Mouse (Mus musculus) liver, embryonic 14.5 days (tissue): ENCODE results near the gene Pfdn5. TPM values are rescaled to one million over a fixed set of nuclear protein-coding genes. Genes with fewer than 3 reads are reported as not detected.

Experiments
- ATAC-seq: fragments of 200-750 bp; cut with Nextera tagmentation; 2 replicates; pipeline ENCODE4 v1.8.0; 2017; ENCODE audit warnings: moderate number of reproducible peaks, mild to moderate bottlenecking, moderate library complexity; ENCODE audit not compliant: insufficient read depth
- DNase-seq, 3 experiments: peaks; one replicate each; pipeline ENCODE4 v3.0.0-alpha.2; 2012 to 2013; ENCODE audit warnings: low read depth in 3 of 3, low spot score in 3 of 3
- H3K27ac ChIP-seq: fragments of 300-500 bp; sonication (generic); 2 replicates; pipeline ENCODE4 v1.5.1; 2014; ENCODE audit warnings: moderate library complexity, mild to moderate bottlenecking, control low read depth, inconsistent platforms
- H3K27me3 ChIP-seq: fragments of 300-500 bp; sonication (generic); 2 replicates; pipeline ENCODE4 v1.6.1; 2014; ENCODE audit warnings: mild to moderate bottlenecking, low read length, moderate library complexity; ENCODE audit not compliant: control insufficient read depth, insufficient read depth
- H3K36me3 ChIP-seq: fragments of 300-500 bp; sonication (generic); replicated peaks from 2 replicates; pipeline ENCODE4 v1.6.1; 2014; ENCODE audit warnings: low read depth; ENCODE audit not compliant: control insufficient read depth, insufficient read depth
- H3K4me1 ChIP-seq, 2 experiments: fragments of 200-500 bp in 1 of 2; fragments of 300-500 bp in 1 of 2; sonication (generic) in 1 of 2; replicated peaks; 2 replicates each; pipeline ENCODE4 v1.6.1; 2012 to 2014; ENCODE audit warnings: antibody characterized with exemption in 1 of 2, inconsistent platforms in 1 of 2, low read length in 1 of 2; ENCODE audit not compliant: control insufficient read depth in 2 of 2, insufficient read depth in 2 of 2
- H3K4me2 ChIP-seq: fragments of 300-500 bp; sonication (generic); 2 replicates; pipeline ENCODE4 v1.6.1; 2014; ENCODE audit warnings: low read depth, mild to moderate bottlenecking, control low read depth, moderate library complexity
- H3K4me3 ChIP-seq, 2 experiments: fragments of 200-500 bp in 1 of 2; fragments of 300-500 bp in 1 of 2; sonication (generic) in 1 of 2; 2 replicates each; pipeline ENCODE4 v1.5.1; 2012 to 2014; ENCODE audit warnings: low read depth in 2 of 2, low read length in 2 of 2, mild to moderate bottlenecking in 2 of 2, control low read depth in 1 of 2, inconsistent platforms in 1 of 2, moderate library complexity in 1 of 2; ENCODE audit not compliant: insufficient read depth in 1 of 2
- H3K9ac ChIP-seq: fragments of 300-500 bp; sonication (generic); replicated peaks from 2 replicates; pipeline ENCODE4 v1.6.1; 2014; ENCODE audit warnings: mild to moderate bottlenecking, control low read depth, moderate library complexity
- H3K9me3 ChIP-seq: fragments of 300-500 bp; sonication (generic); 2 replicates; pipeline ENCODE4 v1.6.1; 2016; ENCODE audit warnings: low read length, mixed read lengths; ENCODE audit not compliant: control insufficient read depth
- CTCF ChIP-seq: IDR thresholded peaks from 2 replicates; pipeline ENCODE4 v1.5.1; 2016; ENCODE audit warnings: antibody characterized with exemption, low read depth, control low read depth
- EP300 ChIP-seq: IDR thresholded peaks from 2 replicates; pipeline ENCODE4 v1.6.1; 2016; ENCODE audit warnings: antibody characterized with exemption, low read depth
- WGBS: fragments of 180-500 bp; shearing (Covaris S2); extraction: QIAGEN DNeasy Blood & Tissue Kit; methylation state at CpG from one replicate; pipeline ENCODE4 v1.1.7; 2014; ENCODE audit not compliant: insufficient replicate concordance; 5-methylcytosine and 5-hydroxymethylcytosine counted together
- polyA plus RNA-seq, 2 experiments: library from polyadenylated mRNA; depleted of rRNA in 1 of 2; stranded (reverse) in 1 of 2; unstranded in 1 of 2; fragments of >200 nt; fragmentation: Nextera tagmentation in 1 of 2; extraction: Ambion mirVana in 1 of 2; gene quantifications; 2 replicates each; pipeline versions ENCODE4 v1.2.1 to v1.2.3; 2012 to 2014

The Pfdn5 gene
- polyA plus RNA-seq, 2 experiments, result 82.2 to 156 TPM

DNA sequence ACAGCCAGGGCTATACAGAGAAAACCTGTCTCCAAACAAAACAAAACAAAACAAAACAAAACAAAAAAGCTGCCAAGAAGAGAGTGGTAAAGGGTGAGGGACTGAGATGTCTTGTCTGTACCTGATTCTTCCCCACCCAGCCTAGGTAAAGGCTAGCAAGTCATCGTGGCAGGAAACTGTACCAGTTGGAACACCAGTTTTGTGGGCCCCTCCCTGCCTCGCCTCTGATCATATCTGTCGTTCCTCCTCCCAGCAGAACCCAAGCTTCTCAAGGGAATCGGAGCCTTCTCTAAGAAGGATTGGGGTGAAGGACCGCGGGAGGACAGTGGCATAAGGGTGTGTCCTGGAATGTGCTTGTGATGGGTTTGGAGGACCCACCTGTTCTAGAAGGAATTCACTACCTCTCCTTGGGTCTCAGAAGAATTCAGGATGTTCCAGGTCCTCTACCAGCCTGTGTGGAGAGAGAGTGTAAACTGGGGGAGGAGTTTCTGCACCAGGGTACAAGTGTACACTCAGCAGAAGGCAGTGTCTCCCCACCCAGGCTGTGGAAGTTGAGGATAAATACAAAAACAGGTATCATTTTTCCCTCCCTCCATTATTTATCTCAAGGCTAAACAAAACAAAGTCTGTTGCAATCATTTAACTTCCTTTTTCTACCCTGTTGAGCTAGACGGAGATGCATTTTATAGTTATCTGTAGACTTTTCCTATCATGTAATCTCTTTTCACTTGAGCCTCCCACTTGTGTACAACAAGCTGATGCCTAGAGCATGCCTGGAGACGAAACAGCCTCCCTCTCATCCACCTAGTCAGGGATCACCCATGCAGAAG is 43.2 kb upstream of the Pfdn5 start:
- peak in 2 of 3 experiments; percentile 26 to 32 for DNase-seq
- H3K27me3 ChIP-seq, result no peaks in the 10 kb centered on the region
- WGBS, result 14% methylated on average over 8 of the region's 8 CpGs
- 0 out of 2 replicates have a peak overlapping the region, but pooled peaks have one; percentile 20 for H3K27ac ChIP-seq
- no peaks in the 10 kb centered on the region for H3K36me3 ChIP-seq
- no peak for TF ChIP-seq CTCF
- ATAC-seq, result no peak
- peaks cover 24 to 30% of the 10 kb centered on the region in 2 experiments for H3K4me1 ChIP-seq
- H3K4me3 ChIP-seq, result no peak overlapping the region
- peak overlapping the region; percentile 7; the same call in 1 of the 2 replicates for H3K4me2 ChIP-seq
- H3K9ac ChIP-seq, result no peak overlapping the region
- no peaks in the 10 kb centered on the region for H3K9me3 ChIP-seq

DNA sequence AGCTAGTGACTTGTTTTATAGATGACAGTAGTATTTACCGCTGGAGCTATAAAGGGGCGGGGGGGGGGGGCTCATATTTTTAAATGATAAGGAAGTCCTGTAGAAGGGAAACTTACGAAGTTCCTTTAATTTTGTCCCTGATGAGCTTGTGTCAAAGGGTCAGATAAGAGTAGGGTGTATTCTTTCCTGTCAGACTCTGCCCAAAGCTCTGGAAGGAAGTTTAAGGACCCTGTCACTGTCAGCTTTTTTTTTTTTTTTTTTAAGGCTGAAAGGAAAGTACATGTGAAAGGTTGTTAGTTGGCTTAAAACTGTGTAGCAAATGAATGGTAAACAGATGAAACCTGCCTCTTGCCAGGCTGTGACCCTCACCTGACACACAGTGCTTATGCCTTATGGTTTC is 42.3 kb upstream of the Pfdn5 start:
- WGBS, result 11% methylated on average over 3 of the region's 3 CpGs
- DNase-seq, result no peak
- TF ChIP-seq CTCF (no peak), EP300 (no peak)

GRCm38 (mm10) chr15:102287395-102287794 is 38.5 kb upstream of the Pfdn5 start:
- TF ChIP-seq EP300 (no peak), CTCF (peak; percentile 62)
- DNase-seq (peak in 1 of 3 experiments; percentile 37), ATAC-seq (no peak)
- no peak overlapping the region for H3K4me2 ChIP-seq
- H3K4me1 ChIP-seq, result peaks cover 8 to 14% of the 10 kb centered on the region in 2 experiments
- no peaks in the 10 kb centered on the region for H3K27me3 ChIP-seq
- no peak overlapping the region for H3K27ac ChIP-seq
- no peak overlapping the region for H3K4me3 ChIP-seq
- no peaks in the 10 kb centered on the region for H3K9me3 ChIP-seq
- H3K9ac ChIP-seq, result no peak overlapping the region
- no peaks in the 10 kb centered on the region for H3K36me3 ChIP-seq

More for the DNA sequence above, 42.3 kb upstream of the Pfdn5 start:
- H3K36me3 ChIP-seq, result no peaks in the 10 kb centered on the region
- no peak for ATAC-seq
- H3K4me3 ChIP-seq, result no peak overlapping the region
- H3K9me3 ChIP-seq, result no peaks in the 10 kb centered on the region
- H3K4me1 ChIP-seq, result peaks cover 24 to 30% of the 10 kb centered on the region in 2 experiments
- no peak overlapping the region for H3K4me2 ChIP-seq
- no peaks in the 10 kb centered on the region for H3K27me3 ChIP-seq
- no peak overlapping the region for H3K9ac ChIP-seq
- H3K27ac ChIP-seq, result no peak overlapping the region

DNA sequence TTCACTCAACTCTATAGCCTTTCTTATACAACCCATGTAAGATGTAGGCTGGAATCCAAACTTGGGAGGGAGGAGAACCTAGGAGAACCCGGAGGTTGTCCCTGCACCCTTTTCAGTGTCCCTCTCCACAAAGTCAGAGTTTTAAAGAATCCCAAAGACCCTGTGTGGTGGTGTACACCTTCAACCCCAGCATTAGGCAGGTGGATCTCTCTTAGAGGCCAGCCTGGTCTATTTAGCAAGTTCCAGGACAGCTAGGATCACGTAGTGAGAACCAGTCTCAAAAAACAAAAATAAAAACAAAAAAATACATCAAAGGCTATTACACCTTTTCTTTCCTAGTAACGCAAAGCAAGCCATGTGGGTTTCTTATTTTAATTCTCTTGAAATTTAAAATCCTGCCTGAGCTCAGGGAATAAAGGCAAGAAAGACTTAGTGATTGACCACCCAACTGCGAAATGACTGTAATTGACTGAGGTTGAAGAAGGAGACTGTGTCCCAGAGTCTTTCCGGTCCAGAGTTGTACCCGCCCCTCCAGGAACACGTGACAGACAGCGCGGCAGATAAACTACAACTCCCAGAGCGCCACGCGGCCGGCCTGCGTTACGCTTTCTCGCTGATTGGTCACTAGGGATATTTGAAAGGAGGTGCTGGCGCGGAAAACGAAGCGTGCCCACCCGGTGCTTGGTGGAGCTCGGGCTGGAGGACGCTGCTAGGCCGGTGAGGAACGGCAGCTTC is 30.1 kb upstream of the Pfdn5 start, which contains the start of gene Espl1:
Gene Espl1 (plus strand): TSS at position 634 of the 735 bp plus-strand sequence.
- ATAC-seq (peak; percentile 96), DNase-seq (peak; percentile 90 to 92 (median 91))
- Histone ChIP-seq H3K27me3 (no peaks in the 10 kb centered on the region), H3K4me2 (peak within 1 kb of the TSS; percentile 86), H3K9me3 (no peaks in the 10 kb centered on the region), H3K4me1 (peaks cover 4 to 9% of the 10 kb centered on the region in 2 experiments; a peak in 3 of 4 replicates), H3K27ac (peak within 1 kb of the TSS; percentile 56), H3K36me3 (peaks cover 26% of the 10 kb centered on the region), H3K9ac (peak within 1 kb of the TSS; percentile 90), H3K4me3 (peak within 1 kb of the TSS; percentile 90 to 93)
- 5% methylated on average over 25 of the region's 25 CpGs for WGBS
- TF ChIP-seq CTCF, result no peak
- no peak for TF ChIP-seq EP300
